In genomic region chrX:10233051-10233450, GRCm38 (mm10) we compare ENCODE assay signal across 13 mouse cellular contexts. TPM values are rescaled to one million over a fixed set of nuclear protein-coding genes. Genes with fewer than 3 reads are reported as not detected.
DNase-seq lines count a peak whose midpoint lies in the region; ATAC-seq and TF ChIP-seq lines count a peak whose summit lies in the region.
"Had no signal": no experiment of that assay in that cellular context is flagged by ENCODE, and none has a peak within 500 bp of the region (broad histone marks: within the 10 kb centered on the region; RNA-seq: fewer than 3 reads in every experiment).

No protein-coding gene starts in this region.

- DNase-seq in embryonic facial prominence, embryonic 11.5 days (ENCODE audit: low spot score): peak; percentile 8
- no peak for DNase-seq in embryonic facial prominence, embryonic 10.5 days (ENCODE audit: low spot score)
- peak; percentile 12 for DNase-seq in lung, postnatal 10 days
- DNase-seq in lung, adult 18-20 months: no peak
- peak; percentile 30 for DNase-seq in lung, postnatal 36 days
- DNase-seq in kidney, postnatal 36 days: no peak
- DNase-seq: heart, postnatal 14 days; kidney, postnatal 4 days; spleen, adult 18-20 months; thymus, postnatal 36 days had no signal

- no peaks in the 10 kb centered on the region for H3K27me3 ChIP-seq in embryonic facial prominence, embryonic 11.5 days (ENCODE audit: control insufficient read depth, insufficient read depth, low read length)
- no peaks in the 10 kb centered on the region for H3K27me3 ChIP-seq in embryonic facial prominence, embryonic 10.5 days (replicated peaks; ENCODE audit: low read depth, poor library complexity, severe bottlenecking)
- no peaks in the 10 kb centered on the region for H3K27me3 ChIP-seq in intestine, postnatal 0 days (replicated peaks; ENCODE audit: control insufficient read depth, insufficient read depth, low read length)
- H3K27me3 ChIP-seq in intestine, embryonic 15.5 days (replicated peaks): no peaks in the 10 kb centered on the region

- H3K4me2 ChIP-seq in embryonic facial prominence, embryonic 11.5 days (ENCODE audit: low read depth, low read length): no peak overlapping the region
- no peak overlapping the region for H3K4me2 ChIP-seq in intestine, postnatal 0 days (replicated peaks; ENCODE audit: low read depth)
- H3K4me2 ChIP-seq in intestine, embryonic 15.5 days (replicated peaks): no peak overlapping the region

- no peaks in the 10 kb centered on the region for H3K4me1 ChIP-seq in embryonic facial prominence, embryonic 11.5 days (ENCODE audit: control insufficient read depth, insufficient read depth, low read length)
- H3K4me1 ChIP-seq in embryonic facial prominence, embryonic 10.5 days: no peaks in the 10 kb centered on the region
- H3K4me1 ChIP-seq in intestine, postnatal 0 days (replicated peaks; ENCODE audit: control insufficient read depth, insufficient read depth, low read length): no peaks in the 10 kb centered on the region
- no peaks in the 10 kb centered on the region for H3K4me1 ChIP-seq in intestine, embryonic 15.5 days (replicated peaks)

- H3K36me3 ChIP-seq in embryonic facial prominence, embryonic 11.5 days (replicated peaks; ENCODE audit: control insufficient read depth, insufficient read depth, low read depth, low read length): no peaks in the 10 kb centered on the region
- no peaks in the 10 kb centered on the region for H3K36me3 ChIP-seq in embryonic facial prominence, embryonic 10.5 days (replicated peaks)
- no peaks in the 10 kb centered on the region for H3K36me3 ChIP-seq in intestine, postnatal 0 days (ENCODE audit: control insufficient read depth, insufficient read depth)
- H3K36me3 ChIP-seq in intestine, embryonic 15.5 days: no peaks in the 10 kb centered on the region

- no peak overlapping the region for H3K4me3 ChIP-seq in embryonic facial prominence, embryonic 11.5 days (ENCODE audit: low read depth, low read length)
- H3K4me3 ChIP-seq in embryonic facial prominence, embryonic 10.5 days: no peak overlapping the region
- H3K4me3 ChIP-seq in intestine, postnatal 0 days (ENCODE audit: low read depth, low read length): no peak overlapping the region
- no peak overlapping the region for H3K4me3 ChIP-seq in intestine, embryonic 15.5 days (replicated peaks)

- TF ChIP-seq CTCF in intestine, postnatal 0 days (IDR thresholded peaks at IDR 0.05; ENCODE audit: low read depth): peak; percentile 65

- WGBS in embryonic facial prominence, embryonic 11.5 days: 63% methylated on average over 2 of the region's 2 CpGs
- 77% methylated on average over 2 of the region's 2 CpGs for WGBS in embryonic facial prominence, embryonic 10.5 days
- 65% methylated on average over 2 of the region's 2 CpGs for WGBS in intestine, postnatal 0 days
- WGBS in intestine, embryonic 15.5 days: 78% methylated on average over 2 of the region's 2 CpGs

- ATAC-seq in embryonic facial prominence, embryonic 11.5 days (replicated peaks; ENCODE audit: insufficient number of reproducible peaks, low FRiP score, low TSS enrichment, low read depth): no peak
- ATAC-seq in intestine, postnatal 0 days: no peak
- no peak for ATAC-seq in intestine, embryonic 15.5 days
- ATAC-seq: CD4-positive, CD25-positive, alpha-beta regulatory T cell, adult 4 months had no signal

- no peak overlapping the region for H3K27ac ChIP-seq in embryonic facial prominence, embryonic 11.5 days (replicated peaks; ENCODE audit: low read depth, low read length)
- no peak overlapping the region for H3K27ac ChIP-seq in embryonic facial prominence, embryonic 10.5 days (replicated peaks)
- H3K27ac ChIP-seq in intestine, postnatal 0 days (ENCODE audit: low read depth, low read length): no peak overlapping the region
- no peak overlapping the region for H3K27ac ChIP-seq in intestine, embryonic 15.5 days

- no peaks in the 10 kb centered on the region for H3K9me3 ChIP-seq in embryonic facial prominence, embryonic 11.5 days (replicated peaks; ENCODE audit: control insufficient read depth, low read length)
- H3K9me3 ChIP-seq in embryonic facial prominence, embryonic 10.5 days: no peaks in the 10 kb centered on the region
- no peaks in the 10 kb centered on the region for H3K9me3 ChIP-seq in intestine, postnatal 0 days (ENCODE audit: control insufficient read depth)
- no peaks in the 10 kb centered on the region for H3K9me3 ChIP-seq in intestine, embryonic 15.5 days

- no peak overlapping the region for H3K9ac ChIP-seq in embryonic facial prominence, embryonic 11.5 days (replicated peaks; ENCODE audit: low read length)
- no peak overlapping the region for H3K9ac ChIP-seq in intestine, postnatal 0 days (ENCODE audit: low read depth, low read length)
- H3K9ac ChIP-seq in intestine, embryonic 15.5 days: no peak overlapping the region

RNA-seq across cellular contexts. Expression of gene Rpgr, which starts 16.3 kb away (rescaled TPM):
- 32.3 and 33.1 TPM in 2 replicates for polyA plus RNA-seq in embryonic facial prominence, embryonic 11.5 days (2014; fragmentation: Nextera tagmentation; extraction: Ambion mirVana)
- 24.9 and 25.6 TPM in 2 replicates for polyA plus RNA-seq in embryonic facial prominence, embryonic 10.5 days (2016; fragmentation: Nextera tagmentation; extraction: Ambion mirVana)
- 4.1 and 4.8 TPM in 2 replicates for polyA plus RNA-seq in intestine, postnatal 0 days (2015; fragmentation: Nextera tagmentation; extraction: Ambion mirVana)
- 9.9 and 11.7 TPM in 2 replicates for polyA plus RNA-seq in intestine, embryonic 15.5 days (2015; fragmentation: Nextera tagmentation; extraction: Ambion mirVana)

RNA-seq across cellular contexts. Expression of gene Otc, which starts 19.1 kb away (rescaled TPM):
- not detected in 2 replicates for polyA plus RNA-seq in embryonic facial prominence, embryonic 11.5 days (2014; fragmentation: Nextera tagmentation; extraction: Ambion mirVana)
- polyA plus RNA-seq in embryonic facial prominence, embryonic 10.5 days (2016; fragmentation: Nextera tagmentation; extraction: Ambion mirVana): not detected in 2 replicates
- 42.9 and 50.2 TPM in 2 replicates for polyA plus RNA-seq in intestine, postnatal 0 days (2015; fragmentation: Nextera tagmentation; extraction: Ambion mirVana)
- polyA plus RNA-seq in intestine, embryonic 15.5 days (2015; fragmentation: Nextera tagmentation; extraction: Ambion mirVana): 55.4 and 59.9 TPM in 2 replicates
- polyA plus RNA-seq: CD4-positive, CD25-positive, alpha-beta regulatory T cell, adult 4 months had no signal

Comparison
In these comparisons a context has a peak if more than half of its experiments do, and no peak if none do; other contexts are left out.
1. DNase-seq: peak in embryonic facial prominence, embryonic 11.5 days (single experiment), lung, postnatal 10 days (single experiment) and lung, postnatal 36 days (single experiment); none in embryonic facial prominence, embryonic 10.5 days (single experiment), lung, adult 18-20 months (0 of 2) and kidney, postnatal 36 days (0 of 2).
2. RNA of gene Otc, which starts 19.1 kb away (polyA plus RNA-seq): 55.4 to 59.9 TPM in intestine, embryonic 15.5 days and 42.9 to 50.2 TPM in intestine, postnatal 0 days; not detected in embryonic facial prominence, embryonic 11.5 days and not detected in embryonic facial prominence, embryonic 10.5 days; every median in the first group is over 10 times any median in the second.